Mouse (Mus musculus) cerebellum, postnatal 36 days (tissue): ENCODE data around the gene Sh3pxd2a.

Experiments
- DNase-seq, 2 experiments: peaks; one replicate each; pipeline ENCODE4 v3.0.0; 2021 to 2022; ENCODE audit warnings: mixed read lengths in 2 of 2

Gene Sh3pxd2a

DNA sequence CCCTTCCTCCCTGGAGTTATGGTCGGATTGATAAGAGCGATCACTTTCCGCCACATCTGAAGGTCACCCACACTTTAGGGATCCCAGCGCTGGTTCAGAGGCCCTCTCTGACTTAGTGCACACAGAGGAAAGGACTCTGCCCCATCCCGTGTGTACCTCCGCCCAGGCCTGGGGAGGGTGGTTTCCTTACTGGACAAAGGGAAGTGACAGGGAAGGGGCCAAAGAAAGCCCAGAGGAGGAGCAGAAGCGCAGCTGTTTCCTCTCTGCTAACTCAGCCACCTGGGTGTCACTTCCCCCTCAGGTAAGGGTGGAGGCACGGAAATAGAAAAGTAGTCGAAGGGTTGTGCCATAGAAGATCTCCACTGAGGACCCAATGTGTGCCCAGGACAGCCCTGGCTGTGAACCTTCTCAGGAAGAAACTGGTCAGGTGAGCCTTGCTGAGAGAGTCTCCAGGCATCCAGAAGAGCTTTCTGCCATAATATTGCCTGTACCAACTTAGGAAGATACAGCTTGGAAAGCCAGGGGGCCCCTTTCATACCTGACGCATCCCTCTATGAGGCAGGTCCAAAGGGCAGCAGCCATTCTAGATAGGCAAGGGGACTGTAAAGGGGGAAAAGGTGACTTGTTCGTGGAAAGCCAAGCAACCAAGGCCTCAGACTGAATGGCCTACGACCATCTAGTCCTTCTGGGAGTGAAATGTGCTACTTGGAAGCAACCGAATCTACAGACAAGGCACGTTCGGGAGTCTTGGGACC lies 9.0 kb downstream of the Sh3pxd2a start:
- DNase-seq = no peak

GRCm38 (mm10) chr19:47454167-47455000 lies 9.8 kb downstream of the Sh3pxd2a start:
- DNase-seq = no peak

DNA sequence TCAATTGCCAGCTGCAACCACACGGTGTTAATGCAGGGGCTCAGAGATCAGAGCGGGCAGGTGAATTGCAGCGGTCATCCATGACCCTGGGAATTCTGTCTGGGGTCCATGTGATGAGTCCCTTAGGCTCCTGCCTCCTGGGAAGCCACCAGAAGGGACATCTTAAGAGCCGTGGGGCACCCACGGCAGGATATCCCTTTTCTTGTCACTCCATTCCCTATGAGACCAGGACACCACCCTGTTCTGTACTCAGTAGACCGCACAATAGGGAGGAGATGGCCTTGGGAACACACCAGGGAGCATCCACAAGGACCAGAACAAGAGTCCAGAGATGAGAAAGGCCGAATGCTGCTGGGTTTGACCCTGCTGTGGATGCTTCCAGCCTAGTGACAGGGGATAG lies 10.8 kb downstream of the Sh3pxd2a start:
- DNase-seq = no peak

DNA sequence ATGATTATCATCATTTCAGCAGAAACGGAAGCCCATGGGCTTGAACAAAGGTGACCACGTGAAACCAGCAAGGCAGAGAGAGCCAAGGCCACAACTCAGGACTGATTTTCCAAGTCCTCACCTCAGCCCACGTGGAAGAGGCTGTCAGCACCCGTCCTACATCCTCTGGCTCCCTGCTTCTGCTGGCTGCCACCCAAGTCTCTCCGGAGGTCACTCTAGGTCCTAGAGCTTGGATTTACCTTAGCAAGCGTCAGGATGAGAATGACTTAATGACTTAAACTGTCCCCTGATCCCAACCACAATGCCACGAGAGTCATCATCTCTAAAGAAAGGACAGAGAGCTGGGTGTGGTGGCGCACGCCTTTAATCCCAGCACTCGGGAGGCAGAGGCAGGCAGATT lies 11.5 kb downstream of the Sh3pxd2a start:
- no peak for DNase-seq

DNA sequence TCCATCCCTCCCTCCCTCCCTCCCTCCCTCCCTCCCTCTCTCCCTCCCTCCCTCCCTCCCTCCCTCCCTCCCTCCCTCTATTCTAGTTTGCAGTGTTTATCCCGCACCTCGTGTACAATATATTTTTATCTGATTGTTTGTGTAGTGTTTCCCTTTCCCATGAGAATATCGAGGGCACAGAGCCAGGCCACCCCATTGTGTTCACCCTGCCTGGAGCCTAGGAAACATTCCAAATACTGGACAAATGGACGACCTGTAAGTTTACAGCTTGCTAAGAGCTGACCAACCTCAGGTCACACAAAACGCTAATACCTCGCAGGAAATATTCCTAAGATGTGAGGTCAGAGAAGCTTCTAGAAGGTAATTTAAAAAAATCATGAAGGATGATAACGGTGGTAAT lies 12.0 kb downstream of the Sh3pxd2a start:
- no peak for DNase-seq

DNA sequence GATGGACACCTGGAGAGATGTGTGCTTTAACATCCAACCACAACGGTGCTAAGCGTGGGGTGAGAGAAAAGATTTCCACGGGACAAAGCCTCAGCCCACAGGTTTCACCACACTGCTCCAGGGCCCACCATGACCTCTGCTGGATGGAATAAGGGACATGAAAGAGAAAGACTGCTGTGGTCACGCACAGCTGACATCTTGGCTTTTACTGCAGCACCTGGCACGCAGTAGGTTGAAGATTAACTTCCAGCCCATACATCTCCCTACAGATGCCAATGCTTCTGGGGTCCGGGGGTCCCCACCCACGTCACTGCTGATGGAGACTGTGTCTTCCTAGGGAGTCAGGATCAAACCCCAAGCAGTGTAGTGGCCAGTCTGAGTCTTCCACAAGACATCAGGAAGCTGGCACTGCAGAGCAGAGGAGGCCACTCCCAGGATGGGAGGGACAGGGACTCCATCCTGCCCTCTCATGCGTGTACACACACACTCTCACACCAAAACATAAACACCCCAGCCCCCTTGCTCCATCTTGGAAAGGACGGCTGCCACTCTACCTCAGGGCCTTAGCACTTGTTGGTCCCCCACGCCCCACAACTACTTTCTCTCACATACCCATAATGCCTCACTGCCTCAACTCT lies 12.6 kb downstream of the Sh3pxd2a start:
- DNase-seq = no peak

DNA sequence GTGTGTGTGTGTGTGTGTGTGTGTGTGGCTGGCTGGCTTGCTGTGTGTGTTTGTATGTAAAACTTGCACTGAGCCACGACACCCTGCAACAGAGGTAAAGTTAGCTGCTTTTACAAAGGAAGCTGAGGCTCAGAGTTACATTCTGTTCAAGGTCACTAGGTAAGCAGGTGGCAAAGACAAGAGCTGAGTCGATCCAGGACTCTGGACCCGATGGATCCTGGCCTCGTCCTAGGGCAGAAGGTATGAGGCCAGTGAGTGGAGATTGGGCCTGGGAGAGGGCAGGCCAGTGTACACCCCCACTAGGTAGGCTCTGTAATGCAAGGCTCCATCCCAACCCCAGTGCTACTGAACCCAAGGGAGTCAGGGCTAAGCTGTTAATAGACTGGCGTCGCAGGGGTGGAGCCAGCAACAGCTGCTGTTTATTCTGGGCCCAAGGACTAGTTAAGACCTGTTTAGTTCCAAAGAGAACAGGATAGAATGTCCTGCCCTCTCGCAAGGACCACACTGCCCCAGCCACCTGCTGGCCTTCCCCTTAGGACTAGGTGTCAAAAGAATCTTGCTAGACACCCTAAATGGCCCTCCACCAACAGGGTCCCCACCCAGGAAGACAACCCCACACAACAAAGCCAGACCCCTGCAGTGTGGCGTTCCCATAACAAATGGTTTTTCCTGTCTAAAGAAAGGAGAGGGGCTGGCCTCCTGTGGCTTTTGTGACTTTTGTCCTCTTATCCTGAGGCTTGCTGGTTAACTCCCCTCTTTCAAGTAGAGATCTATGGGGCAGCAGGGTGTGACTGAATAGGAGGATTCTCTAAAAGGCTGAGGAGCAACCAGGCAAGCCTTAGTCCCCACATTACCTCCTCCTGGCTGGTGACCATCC lies 13.7 kb downstream of the Sh3pxd2a start:
- DNase-seq = no peak

DNA sequence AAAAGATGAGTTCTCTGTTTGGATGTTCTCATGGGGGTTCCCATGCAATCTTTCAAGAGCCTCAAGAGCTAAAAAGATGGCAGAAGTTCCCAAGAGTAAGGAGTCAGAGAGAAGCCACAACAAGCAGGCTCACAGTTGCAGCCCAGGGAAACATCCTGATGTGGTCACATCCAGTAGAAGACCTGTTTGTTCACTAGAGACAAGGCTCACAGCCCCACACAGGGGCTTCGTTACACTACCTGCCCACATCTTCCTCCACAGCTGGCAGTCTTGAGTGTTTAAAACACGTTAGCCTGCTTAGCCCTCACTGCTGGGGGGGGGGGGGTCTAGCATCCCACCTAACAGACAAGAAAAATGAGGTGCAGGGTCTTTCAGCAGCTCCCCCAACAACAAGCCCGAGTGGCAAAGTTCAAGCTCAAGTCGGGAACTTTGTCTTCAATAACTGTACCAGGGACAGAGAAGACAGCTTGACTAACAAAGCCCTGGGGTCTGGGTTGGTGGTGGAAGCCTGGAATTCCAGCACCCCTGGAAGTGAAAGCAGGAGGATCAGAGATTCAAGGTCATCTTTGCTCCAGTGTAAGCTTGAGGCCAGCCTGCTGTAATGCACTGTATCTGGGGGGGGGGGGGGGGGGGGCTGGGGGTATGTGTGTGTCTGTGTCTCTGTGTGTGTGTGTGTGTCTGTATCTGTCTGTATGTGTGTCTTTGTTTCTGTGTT lies 14.5 kb downstream of the Sh3pxd2a start:
- DNase-seq = no peak

GRCm38 (mm10) chr19:47448618-47449151 lies 15.5 kb downstream of the Sh3pxd2a start:
- DNase-seq = no peak

- DNase-seq = no peak
Measured at GRCm38 (mm10) chr19:47446841-47447365, 17.3 kb downstream of the Sh3pxd2a start.

DNA sequence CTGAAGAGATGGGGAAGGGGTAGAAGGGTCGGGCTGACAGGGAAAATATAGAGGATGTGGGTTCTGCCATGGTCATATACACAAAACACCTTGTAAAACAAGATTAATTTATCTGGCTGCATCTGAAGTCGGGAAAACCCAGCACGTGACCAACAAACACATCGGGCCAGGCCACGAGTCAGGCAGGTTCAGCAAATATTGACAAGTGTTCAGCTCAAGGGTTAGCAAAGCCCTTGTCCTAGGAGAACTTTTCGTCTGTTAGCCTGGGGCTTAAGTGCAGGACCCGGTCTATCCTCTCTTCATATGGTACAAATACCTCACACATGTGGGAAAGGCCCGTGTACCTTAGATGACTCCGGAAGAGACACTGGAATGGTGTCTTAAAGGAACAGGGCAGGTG lies 18.1 kb downstream of the Sh3pxd2a start:
- no peak for DNase-seq

DNA sequence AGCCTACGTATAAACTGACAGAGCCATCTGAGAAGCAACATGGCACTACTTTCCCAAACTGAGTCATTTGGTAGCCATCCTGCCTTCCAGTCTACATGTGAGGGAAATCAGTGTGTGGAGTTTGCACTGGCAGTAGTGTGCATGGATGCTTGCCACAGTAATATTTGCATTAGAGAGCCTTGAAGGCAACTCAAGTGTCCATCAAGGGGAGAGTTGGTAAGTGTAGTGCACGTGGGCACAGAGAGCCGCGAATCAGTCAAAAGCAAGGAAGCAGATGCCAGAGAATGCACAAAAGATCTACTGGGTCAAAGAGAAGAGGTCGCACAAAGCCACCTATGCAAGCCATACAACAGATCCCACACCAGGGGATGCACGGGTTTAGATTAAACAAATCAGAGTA lies 18.5 kb downstream of the Sh3pxd2a start:
- DNase-seq = no peak

GRCm38 (mm10) chr19:47444488-47444887 lies 19.7 kb downstream of the Sh3pxd2a start:
- no peak for DNase-seq

GRCm38 (mm10) chr19:47442294-47442627 lies 21.9 kb downstream of the Sh3pxd2a start:
- no peak for DNase-seq

DNA sequence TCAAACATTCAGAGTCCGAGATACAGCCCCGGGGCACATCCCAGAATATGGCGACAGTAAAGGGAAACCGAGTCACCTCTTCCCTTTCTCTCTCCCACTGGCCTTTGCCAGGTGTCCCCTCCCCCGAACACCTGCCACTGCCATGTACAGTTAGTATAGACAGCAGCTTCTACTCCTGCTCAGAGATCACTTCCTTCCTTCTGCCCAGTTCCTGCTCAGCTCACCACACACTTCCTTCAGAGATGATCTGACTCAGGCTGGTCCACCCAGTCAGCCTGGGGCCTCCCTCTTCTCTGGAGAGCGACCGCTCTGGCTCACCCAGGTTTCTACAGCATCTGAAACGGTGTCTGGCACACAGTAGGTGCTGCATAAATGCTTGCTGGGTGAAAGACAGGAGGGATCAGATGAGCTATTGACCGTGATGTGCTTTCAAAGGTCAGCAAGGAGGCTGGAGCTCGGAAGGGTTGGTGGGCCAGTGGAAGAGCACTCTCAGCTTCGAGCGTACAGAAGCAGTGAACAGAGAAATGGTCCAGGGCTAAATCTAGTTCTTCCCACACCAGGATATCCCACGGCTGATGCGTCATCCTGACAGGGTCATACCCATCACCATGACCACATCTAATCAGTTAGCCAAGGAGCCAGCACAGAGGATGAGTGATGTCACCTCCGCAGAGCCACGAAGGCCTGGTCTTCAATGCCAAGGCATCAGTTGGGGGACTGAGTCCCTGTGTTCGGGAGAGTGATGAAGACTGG lies 22.5 kb downstream of the Sh3pxd2a start:
- no peak for DNase-seq

DNA sequence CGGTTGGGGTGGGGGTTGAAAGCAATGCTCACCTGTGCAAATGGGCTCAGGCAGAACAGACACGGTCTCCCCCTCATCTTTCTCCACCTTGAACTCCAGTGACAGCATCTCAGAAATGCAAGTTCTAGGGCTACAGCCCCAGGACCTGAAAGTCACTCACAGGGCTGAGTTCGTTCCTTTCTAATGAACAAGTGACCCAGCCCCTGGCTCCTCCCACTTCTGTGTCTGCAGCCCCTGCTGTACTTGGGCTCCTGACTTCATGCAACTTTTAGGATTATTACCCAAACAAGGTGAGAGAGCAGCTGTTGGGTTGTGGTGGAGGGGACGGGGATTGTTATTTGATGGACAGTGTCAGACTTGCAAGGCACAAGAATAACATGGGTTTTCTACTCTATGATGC lies 23.2 kb downstream of the Sh3pxd2a start:
- DNase-seq = no peak

DNA sequence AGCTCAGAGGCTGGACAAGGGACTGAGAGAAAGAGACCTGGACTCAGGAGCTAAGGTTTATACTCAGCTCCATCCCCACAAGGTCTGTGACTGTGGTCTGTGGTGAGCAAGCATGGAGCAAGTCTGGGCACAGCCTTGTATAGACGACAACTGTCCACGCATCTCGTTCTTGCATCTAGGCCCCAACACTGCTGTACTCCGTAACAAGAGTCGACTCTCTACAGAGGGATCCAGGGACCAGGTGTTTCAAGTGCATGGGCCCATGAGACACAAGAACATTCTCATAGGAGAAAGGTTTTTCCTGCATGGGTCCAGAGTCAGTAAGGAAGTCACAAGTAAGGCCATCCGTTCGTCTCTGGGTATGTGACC lies 23.8 kb downstream of the Sh3pxd2a start:
- no peak for DNase-seq

DNA sequence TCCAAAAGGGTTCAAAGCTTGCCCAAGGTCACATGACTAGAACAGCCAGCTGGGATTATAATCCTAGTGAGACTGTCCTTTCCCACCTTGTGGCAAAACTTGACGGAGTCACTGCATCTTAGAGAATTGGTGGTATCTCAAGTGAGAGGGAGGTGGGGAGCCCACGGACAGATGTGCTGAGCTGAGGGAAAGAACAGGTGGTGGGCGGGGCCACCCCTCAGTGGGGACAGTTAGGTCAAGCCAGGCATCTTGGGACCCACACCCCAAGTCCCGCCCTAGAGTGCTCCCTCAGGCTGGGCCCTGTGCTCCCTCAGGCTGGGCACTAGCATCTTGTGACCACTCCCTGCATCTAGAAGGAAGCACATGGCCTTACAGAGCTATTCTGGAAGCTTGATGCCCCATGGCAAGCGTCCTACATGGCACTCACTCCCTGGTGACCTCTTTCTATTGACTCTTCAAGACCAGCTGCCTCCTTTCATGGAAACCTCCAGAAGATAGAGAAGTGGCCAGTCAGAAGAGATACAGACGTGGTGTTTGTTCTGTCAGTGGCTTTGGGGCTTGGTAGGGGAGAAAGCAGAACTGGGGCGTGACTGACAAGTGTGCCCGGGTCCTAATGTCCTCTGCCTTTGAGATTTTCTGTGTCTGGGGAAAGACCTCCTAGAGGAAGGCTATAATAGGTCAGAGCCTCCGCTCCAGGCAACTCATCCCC lies 24.3 kb downstream of the Sh3pxd2a start:
- no peak for DNase-seq

DNA sequence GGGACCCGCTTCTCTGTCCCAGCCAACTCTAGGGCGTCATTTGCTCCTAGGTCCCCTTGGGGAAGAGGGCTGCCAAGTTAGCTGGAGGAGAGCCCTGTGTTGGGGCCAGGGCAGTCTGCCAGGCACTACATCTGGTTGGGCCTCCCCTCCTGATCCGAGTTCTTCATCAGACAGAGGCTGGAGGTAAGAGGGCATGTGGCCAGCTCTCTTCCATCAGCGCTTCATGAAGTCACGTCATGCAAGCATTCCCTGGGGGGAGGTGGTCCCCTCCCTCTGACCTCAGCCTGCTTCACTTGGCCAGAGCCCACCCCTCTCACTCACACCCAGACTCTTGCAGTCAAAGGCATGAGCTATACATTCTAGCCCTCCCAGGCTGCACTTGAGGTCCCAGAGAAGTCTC lies 25.8 kb downstream of the Sh3pxd2a start:
- no peak for DNase-seq

- no peak for DNase-seq
Measured at GRCm38 (mm10) chr19:47437040-47437439, 27.2 kb downstream of the Sh3pxd2a start.
